Mouse (Mus musculus): ENCODE data around the gene Hist1h2ap. TPM values are rescaled to one million over a fixed set of nuclear protein-coding genes. Genes with fewer than 3 reads are reported as not detected.
A peak's percentile ranks its signal among the peaks of the same experiment; 100 is the strongest.
"Not testable (repeated sequence)": the region's sequence is repeated elsewhere in the genome, so short reads cannot be mapped to it uniquely, and the experiment has no call there.

Hist1h2ap gene
- 10 to 100 TPM; 19.8 to 45.6 (median 32.3) TPM for total RNA-seq (2022)

DNA sequence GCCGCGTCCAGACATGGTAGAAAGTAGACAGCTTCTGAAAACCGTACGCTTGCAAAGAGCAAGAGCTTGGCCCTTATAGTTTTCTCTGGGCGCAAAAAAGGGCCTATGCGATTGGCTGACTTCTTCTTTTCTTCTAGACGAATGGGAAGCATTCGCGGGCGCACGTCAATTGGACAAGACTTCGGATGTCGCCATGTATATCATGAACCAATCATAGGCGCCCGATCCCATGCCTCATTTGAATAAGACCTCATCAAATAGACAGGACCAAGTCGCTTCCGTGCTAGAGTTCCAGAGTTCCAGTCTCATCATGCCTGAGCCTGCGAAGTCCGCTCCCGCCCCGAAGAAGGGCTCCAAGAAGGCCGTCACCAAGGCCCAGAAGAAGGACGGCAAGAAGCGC is at the start of gene Hist1h2ap, which contains the start of gene Hist1h2br:
Hist1h2ap (minus strand) TSS at position 47 of the 400 bp plus-strand sequence.
Hist1h2br (plus strand) TSS at position 283 of the 400 bp plus-strand sequence.
- DNase-seq, result not testable (repeated sequence)

DNA sequence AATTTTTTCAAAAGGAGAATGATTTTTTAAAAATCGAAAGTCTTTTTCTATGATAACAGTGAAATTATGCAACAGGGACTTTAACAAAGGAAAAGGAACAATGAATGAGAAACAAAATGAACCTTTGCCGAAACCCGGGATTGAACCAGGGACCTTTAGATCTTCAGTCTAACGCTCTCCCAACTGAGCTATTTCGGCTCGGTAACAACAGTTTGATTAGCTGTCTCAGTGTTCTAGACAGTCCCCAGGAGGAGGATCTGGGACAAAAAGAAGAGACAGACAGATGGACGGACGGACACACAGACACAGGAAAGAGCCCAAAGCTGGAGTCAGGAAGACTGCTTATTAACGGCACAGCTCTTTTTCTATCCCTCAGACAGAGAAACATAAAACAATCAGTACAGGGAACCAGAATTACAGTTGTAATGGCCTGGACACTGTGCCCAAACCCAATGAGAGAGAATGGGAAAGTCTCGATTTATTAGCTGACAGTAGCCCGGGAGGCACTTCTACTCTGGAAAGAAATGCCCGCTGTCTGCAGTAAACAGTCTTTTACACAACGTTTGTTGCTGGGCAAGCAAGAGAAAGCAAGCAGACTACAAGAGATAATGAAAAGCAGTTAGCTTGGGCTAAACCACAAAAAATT is 49.6 kb upstream of the Hist1h2ap start:
- DNase-seq, result peak; percentile 13

DNA sequence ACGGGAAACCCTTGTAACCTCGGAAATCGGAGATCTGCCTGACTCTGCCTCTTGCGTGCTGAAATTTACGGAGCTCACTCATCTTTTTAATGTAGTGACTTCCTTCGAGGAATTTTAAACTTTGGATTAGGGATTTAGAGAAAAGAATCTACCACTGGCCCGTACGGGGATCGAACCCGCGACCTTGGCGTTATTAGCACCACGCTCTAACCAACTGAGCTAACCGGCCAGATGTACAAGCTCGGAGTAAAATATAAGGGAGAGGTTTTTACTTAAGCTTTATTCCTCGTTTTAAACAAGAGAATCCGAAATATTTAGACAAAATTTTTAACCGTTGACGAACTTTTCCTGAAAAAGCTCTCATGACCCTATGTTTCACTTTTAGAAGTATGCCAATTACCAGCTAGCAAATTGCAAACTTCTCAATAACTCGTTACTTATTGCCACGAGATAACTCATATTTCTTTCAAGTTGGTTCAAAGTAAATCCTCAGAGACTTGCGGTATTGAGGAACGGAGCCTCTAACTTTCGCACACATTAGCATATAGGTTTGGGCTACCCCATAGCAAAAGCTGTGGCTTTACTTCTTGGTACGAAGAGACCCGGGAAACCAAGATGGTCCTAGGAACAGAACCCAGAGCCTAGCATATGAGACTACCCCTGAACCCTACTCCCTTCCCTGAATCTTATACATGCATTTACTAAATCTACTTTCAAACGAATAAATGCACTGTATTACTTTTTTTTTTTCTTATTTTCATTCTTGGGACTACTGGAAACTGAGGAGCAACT is 48.8 kb upstream of the Hist1h2ap start:
- DNase-seq, result no peak

DNA sequence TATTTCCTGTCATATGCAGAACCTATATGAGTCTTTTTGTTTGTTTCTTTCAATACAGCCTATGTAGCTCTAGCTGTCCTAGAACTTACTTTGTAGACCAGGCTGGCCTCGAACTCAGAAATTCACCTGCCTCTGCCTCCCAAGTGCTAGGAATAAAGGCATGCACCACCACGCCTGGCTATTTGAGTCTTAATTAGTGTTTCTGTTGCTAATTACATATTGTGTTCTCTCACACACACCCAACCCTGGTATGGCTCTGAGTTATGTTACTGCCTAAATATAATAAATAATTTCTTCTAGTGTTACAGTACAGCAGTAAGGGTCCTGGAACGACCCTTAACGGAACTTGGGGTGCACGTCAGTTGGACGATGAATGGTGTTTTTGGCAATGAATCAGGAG is 47.4 kb upstream of the Hist1h2ap start:
- DNase-seq, result no peak

DNA sequence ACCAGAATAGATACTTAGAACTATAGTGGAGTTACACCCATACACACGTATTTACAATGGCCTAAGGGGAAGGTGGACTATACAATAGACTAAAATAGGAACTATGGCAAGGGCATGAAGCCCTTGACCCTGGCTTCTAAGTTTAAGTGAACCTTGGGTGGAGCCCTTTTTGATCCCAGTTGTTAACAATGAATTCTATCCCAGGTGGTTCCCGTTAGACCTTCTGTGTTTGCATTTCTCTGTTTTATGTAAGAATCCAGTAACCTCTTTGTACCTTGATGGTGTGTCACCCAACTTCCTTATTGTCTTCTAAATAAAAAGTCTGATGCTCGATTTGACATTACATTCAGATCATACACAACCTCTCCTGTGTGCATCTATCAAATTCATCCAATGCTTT is 32.2 kb upstream of the Hist1h2ap start:
- not testable (repeated sequence) for DNase-seq

DNA sequence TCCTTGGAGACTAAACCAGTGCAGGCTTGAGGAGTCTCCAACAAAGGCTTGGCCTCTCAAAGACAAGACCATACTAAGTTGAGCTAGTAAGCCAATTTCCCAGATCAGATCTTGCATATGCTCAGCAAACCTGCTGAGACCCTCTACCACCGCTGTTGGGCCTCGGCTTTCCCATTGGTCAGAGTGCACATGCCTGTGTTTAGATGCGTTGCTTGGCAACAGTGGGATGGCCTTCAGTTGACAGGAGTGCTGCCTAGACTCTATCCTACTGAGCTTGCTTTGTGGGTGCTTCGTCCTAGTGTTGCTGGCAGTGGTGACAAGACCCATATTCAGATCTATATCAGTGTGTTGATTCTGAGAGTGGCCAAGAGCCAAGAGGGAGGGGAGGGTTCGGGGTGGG is 28.3 kb upstream of the Hist1h2ap start:
- DNase-seq, result no peak

DNA sequence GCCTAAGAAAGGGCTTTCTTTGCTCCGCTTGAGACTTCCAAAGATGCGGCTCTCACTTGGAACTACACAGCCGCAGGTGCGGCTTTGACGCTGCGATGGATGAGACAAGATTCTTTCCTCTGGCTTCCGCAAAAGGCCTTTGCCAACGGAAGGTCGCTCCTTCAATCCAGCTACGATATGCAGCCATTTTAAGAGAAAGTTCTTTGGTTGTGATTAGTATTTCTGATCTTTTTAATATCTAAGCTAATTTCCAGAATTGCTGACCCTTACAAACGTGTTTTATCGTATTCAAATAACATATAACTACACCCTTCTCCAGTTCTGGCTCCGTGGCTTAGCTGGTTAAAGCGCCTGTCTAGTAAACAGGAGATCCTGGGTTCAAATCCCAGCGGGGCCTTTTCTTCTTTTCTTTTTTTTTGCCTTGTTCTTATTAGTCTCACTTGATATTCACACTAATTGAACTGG is 22.4 kb upstream of the Hist1h2ap start:
- no peak for DNase-seq

DNA sequence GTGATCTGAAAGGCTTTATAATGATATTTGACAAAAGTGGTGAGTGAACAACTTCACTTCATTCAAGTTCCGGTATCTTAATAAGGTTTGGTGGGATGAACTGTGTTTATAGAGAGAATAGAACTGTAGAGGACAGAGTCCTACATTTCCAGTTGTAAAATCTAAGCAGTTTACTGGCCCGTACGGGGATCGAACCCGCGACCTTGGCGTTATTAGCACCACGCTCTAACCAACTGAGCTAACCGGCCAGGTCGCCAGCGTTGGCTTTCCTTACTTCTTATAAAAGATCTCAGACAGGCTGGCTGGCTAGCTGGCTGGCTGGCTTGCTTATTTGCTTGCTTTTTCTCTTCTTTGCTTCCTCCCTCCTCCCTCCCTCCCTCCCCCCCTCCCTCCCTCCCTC is 21.8 kb upstream of the Hist1h2ap start:
- DNase-seq, result peak; percentile 74

DNA sequence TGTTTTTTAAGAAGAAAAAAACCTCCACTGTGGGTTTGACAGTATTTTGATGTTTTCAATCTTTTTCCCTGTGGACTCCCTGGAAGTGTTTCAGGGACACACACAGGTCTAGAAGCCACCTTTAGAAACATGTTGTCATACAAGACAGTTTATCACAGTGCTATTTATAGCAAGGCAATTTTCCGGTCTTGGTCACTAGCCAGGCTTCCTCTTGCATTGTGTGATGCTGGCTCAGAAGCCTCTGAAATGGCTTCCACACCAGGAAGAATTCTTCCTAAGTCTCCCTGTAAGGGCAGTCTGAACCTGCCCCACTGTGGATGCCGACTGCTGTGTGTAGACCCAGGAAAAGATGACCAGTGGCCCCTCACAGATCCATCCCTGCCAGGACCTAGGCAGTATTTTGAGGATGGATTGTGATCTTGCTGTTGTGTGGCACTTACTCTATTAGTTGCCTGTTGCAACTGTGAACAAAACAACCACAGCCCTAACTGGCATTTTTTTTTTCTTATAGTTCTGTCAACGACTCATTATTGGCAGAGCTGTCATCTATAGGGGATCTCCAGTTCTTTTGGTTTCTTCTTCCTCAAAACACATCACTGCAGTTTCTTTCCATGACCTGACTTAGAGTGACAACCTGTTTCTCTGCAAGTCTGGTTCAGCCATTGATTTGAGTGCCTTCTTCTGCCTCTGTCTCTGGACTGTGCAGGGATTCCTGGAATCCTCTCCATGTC is 19.1 kb upstream of the Hist1h2ap start:
- no peak for DNase-seq

DNA sequence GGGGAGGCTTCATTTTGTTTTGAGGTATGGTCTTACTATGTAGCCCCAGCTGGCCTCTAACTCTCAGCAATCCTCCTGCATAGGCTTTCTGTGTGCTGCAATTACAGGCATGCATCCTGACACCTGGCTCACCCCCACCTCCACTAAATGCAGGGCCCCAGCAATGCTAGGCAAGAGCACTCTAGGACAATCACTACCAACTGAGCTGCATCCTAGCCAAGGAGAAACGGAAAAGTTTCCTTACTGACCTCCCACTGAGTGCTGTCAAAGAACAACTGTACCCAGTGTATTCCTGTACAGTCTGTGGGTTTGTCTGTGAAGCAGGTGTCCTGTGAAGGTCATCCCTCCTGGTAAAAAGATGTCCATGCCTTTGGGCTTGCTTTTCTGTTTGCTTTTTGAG is 17.4 kb upstream of the Hist1h2ap start:
- not testable (repeated sequence) for DNase-seq

DNA sequence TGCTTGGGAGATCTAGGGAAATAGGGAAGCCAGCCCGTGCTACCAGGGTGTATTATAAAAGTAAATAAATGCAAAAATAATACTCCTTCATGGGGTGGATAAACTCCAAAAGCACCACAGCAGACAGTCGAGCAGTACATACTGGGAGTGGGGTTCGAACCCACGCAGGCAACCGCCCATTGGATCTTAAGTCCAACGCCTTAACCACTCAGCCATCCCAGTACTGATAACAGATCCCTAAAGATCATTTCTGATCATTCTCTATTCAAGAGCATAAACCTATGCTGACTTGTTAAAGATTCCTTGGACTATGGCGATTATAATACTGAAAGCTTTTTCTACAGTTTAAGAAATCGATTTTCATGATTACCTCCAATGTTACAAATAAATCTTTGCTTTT is 14.6 kb upstream of the Hist1h2ap start:
- DNase-seq, result no peak

DNA sequence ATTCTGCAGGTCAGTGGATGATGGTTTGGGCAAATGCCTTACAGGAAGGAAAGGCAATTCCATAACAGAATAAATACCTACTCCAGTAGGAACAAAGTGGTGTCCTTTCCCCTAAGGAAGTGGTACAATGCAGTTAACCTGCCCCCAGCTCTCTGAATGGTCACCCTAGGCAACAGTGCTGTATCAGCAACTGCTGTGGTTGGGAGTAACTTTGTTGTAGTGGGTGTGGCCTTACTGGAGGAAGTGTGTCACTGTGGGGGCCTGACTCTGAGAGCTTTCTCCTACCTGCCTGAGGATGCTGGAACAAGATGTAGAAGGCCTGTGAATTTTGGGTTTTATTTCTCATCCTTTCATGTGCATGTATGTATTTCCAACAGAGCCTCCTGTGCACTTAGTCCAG is 13.0 kb upstream of the Hist1h2ap start:
- DNase-seq, result not testable (repeated sequence)

DNA sequence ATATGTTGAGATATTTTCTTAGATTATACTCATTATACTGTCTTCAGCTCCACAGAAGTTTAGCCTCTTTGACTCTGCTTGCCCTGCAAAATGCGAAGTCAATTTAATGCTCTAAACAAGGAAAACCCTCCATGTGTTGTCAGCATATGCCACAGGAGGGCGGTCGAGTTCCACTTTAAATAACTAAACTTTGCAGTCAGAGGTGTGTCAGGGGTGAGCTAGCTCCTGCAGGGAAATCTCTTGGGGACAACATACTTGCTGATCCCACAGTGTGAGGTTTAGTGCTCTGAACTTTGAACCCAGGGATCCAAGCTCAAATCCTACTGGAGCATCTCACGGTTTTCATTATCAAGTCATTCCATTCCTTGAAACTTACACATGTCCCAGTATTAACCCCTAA is 7.2 kb upstream of the Hist1h2ap start:
- DNase-seq, result not testable (repeated sequence)

DNA sequence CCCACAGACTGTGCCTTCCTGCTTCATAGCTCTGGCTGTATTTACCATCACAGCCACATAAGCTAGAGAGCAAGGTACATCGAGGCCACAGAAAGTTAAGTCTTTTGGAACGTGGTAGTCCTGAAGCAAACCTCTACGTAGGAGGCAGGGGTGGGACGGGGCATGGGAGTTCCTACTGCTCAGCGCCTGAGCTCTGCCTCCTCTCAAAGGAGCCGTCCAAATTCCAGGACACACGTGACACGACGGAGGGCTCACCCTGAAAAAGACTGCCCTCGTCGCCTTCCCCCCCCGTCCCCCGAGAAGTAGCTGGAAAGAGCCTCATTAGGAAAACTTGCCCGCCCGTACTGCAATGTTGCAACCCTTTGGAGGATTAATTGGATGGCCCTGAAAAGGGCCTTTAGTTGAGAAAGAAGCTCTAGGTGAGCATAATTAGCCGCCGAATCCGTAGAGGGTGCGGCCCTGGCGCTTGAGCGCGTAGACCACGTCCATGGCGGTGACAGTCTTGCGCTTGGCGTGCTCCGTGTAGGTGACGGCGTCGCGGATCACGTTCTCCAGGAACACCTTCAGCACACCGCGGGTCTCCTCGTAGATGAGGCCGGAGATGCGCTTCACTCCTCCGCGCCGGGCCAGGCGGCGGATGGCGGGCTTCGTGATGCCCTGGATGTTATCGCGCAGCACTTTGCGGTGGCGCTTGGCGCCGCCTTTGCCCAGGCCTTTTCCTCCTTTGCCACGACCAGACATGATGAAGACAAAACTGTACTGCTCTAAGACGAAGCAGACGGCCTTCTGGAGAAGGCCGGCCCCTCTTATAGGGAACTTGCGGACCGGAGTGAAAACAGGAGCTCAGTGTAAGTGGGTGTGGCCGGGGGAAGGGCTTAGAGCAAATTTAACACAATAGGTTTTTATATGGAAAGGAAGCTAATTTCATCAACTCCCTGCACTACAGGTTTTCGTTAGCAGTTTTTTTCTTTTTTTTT is 1.6 kb downstream of the Hist1h2ap start, which contains the start of gene Hist1h4n:
Hist1h4n (minus strand) TSS at position 779 of the 977 bp plus-strand sequence.
- DNase-seq, result peak; percentile 28

DNA sequence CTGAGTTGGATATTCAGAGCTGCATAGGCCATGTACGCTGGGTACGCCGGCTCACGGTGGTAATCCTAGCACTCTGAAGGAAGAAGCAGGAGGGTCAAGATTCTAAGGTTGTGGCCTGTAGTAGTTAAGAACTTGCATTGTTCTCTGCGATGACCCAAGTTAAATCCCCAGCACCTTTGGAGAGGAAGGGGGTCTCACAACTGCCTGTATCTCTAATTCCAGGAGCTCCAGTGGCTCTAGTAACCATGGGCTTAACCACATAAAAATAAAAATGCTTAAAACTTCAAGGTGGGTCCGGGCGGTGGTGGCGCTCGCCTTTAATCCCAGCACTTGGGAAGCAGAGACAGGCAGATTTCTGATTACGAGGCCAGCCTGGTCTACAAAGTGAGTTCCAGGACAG is 3.0 kb downstream of the Hist1h2ap start:
- no peak for DNase-seq

DNA sequence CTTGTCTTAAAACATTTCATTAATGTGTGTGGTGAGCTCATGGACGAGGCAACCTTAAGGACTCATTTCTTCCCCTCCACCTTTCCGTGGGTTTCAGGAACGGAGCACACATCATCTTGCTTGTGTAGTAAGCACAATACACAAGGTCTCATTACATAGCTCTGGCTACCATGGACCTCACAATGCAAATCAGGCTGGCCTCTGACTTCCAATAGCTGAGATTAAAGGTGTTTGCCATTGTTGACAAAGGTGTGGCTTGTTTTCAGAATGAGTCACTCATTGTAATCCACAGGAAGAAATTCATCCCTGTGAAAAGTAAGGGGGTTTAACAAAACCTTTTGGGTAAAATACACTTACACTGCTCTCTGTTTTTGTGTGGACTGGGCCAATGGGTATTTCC is 4.8 kb downstream of the Hist1h2ap start:
- no peak for DNase-seq

DNA sequence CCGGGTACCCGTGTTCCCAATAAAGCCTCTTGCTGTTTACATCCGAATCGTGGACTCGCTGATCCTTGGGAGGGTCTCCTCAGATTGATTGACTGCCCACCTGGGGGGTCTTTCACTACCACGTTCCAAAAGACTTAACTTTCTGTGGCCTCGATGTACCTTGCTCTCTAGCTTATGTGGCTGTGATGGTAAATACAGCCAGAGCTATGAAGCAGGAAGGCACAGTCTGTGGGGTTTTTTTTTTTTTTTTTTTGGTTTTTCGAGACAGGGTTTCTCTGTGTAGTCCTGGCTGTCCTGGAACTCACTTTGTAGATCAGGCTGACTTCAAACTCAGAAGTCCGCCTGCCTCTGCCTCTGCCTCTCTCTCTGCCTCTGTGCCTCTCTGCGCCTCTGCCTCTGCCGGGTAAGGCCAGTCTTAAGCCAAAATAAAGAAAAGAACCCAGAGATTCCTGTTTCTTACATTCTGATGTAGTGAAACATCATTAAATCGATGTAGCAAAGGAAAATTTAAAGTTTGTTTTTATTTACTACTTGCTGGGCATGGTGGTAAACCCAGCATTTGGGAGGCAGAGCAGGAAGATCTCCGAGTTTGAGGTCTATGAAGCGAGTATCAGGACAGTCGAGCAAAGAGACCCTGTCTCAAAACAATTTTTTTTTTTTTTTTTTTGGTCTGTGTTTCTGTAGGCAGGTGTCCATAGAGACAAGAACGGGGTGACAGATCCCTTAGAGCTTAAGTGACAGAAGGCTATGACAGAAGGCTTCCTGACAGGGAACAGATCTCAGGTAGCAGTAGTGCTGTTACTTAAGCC is 13.0 kb downstream of the Hist1h2ap start:
- DNase-seq, result not testable (repeated sequence)

DNA sequence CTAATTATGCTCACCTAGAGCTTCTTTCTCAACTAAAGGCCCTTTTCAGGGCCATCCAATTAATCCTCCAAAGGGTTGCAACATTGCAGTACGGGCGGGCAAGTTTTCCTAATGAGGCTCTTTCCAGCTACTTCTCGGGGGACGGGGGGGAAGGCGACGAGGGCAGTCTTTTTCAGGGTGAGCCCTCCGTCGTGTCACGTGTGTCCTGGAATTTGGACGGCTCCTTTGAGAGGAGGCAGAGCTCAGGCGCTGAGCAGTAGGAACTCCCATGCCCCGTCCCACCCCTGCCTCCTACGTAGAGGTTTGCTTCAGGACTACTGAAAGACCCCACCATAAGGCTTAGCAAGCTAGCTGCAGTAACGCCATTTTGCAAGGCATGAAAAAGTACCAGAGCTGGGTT is 21.2 kb downstream of the Hist1h2ap start:
- DNase-seq, result not testable (repeated sequence)

DNA sequence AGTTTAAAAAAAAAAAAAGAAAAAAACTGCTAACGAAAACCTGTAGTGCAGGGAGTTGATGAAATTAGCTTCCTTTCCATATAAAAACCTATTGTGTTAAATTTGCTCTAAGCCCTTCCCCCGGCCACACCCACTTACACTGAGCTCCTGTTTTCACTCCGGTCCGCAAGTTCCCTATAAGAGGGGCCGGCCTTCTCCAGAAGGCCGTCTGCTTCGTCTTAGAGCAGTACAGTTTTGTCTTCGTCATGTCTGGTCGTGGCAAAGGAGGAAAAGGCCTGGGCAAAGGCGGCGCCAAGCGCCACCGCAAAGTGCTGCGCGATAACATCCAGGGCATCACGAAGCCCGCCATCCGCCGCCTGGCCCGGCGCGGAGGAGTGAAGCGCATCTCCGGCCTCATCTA is 21.8 kb downstream of the Hist1h2ap start, which contains the start of gene Hist1h4m:
Hist1h4m (plus strand) TSS at position 208 of the 400 bp plus-strand sequence.
- DNase-seq, result peak; percentile 39

DNA sequence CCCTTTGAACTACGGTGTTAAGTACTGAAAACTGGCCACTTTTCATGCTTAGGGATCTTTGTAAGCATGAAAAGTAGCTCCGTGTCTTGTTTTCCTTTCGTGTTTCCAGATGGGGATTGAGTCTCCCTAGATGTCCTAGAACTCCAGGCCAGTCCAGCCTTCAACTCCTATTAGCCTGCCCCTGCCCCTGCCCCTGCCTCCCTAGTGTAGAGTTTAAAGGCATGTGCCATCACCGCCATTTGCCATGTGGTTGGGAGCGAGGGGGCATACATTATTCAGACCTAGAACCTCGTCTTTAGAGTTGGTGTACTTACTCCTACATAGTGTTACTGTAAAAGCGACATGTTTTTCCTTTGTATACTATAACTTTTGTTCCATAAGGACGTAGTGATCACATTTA is 22.2 kb downstream of the Hist1h2ap start:
- not testable (repeated sequence) for DNase-seq

DNA sequence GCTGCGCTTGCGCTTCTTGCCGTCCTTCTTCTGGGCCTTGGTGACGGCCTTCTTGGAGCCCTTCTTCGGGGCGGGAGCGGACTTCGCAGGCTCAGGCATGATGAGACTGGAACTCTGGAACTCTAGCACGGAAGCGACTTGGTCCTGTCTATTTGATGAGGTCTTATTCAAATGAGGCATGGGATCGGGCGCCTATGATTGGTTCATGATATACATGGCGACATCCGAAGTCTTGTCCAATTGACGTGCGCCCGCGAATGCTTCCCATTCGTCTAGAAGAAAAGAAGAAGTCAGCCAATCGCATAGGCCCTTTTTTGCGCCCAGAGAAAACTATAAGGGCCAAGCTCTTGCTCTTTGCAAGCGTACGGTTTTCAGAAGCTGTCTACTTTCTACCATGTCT is 23.2 kb downstream of the Hist1h2ap start, which contains the start of the genes Hist1h2bq and Hist1h2ao:
Hist1h2bq (minus strand) TSS at position 125 of the 400 bp plus-strand sequence.
Hist1h2ao (plus strand) TSS at position 393 of the 400 bp plus-strand sequence.
- not testable (repeated sequence) for DNase-seq

Measured in adrenal gland, adult 8-10 months (tissue).